Mouse (Mus musculus): ENCODE results near the gene Tmem87b. TPM values are rescaled to one million over a fixed set of nuclear protein-coding genes. Genes with fewer than 3 reads are reported as not detected.

Tmem87b gene
- total RNA-seq (2015; ENCODE audit: low replicate concordance) (3.6 and 9.6 TPM in 2 replicates), total RNA-seq (2017; ENCODE audit: low replicate concordance) (4.9 and 17.8 TPM in 2 replicates)

GRCm38 (mm10) chr2:128817786-128818681 lies at the start of gene Tmem87b:
Tmem87b (plus strand) TSS chr2:128818118.
- peak; percentile 90 for ATAC-seq (replicated peaks; ENCODE audit: low FRiP score, poor library complexity, severe bottlenecking)

GRCm38 (mm10) chr2:128768545-128769247 lies 49.2 kb upstream of the Tmem87b start:
- ATAC-seq (replicated peaks; ENCODE audit: low FRiP score, poor library complexity, severe bottlenecking): no peak

- ATAC-seq (replicated peaks; ENCODE audit: low FRiP score, poor library complexity, severe bottlenecking): no peak
These were observed 47.4 kb upstream of the Tmem87b start for GRCm38 (mm10) chr2:128770557-128770956.

- no peak for ATAC-seq (replicated peaks; ENCODE audit: low FRiP score, poor library complexity, severe bottlenecking)
These were observed 46.9 kb upstream of the Tmem87b start for GRCm38 (mm10) chr2:128771048-128771447.

GRCm38 (mm10) chr2:128771750-128772338 lies 46.1 kb upstream of the Tmem87b start:
- no peak for ATAC-seq (replicated peaks; ENCODE audit: low FRiP score, poor library complexity, severe bottlenecking)

- ATAC-seq (replicated peaks; ENCODE audit: low FRiP score, poor library complexity, severe bottlenecking): no peak
These were observed 35.7 kb upstream of the Tmem87b start for GRCm38 (mm10) chr2:128782231-128782630.

- ATAC-seq (replicated peaks; ENCODE audit: low FRiP score, poor library complexity, severe bottlenecking): no peak
These were observed 34.1 kb upstream of the Tmem87b start for GRCm38 (mm10) chr2:128783660-128784345.

- no peak for ATAC-seq (replicated peaks; ENCODE audit: low FRiP score, poor library complexity, severe bottlenecking)
These were observed 33.1 kb upstream of the Tmem87b start for GRCm38 (mm10) chr2:128784814-128785213.

GRCm38 (mm10) chr2:128786341-128786740 lies 31.6 kb upstream of the Tmem87b start:
- ATAC-seq (replicated peaks; ENCODE audit: low FRiP score, poor library complexity, severe bottlenecking): no peak

GRCm38 (mm10) chr2:128786795-128787194 lies 31.1 kb upstream of the Tmem87b start:
- peak; percentile 57; the same call in 1 of the 2 replicates for ATAC-seq (replicated peaks; ENCODE audit: low FRiP score, poor library complexity, severe bottlenecking)

GRCm38 (mm10) chr2:128787805-128788204 lies 30.1 kb upstream of the Tmem87b start:
- ATAC-seq (replicated peaks; ENCODE audit: low FRiP score, poor library complexity, severe bottlenecking): no peak

GRCm38 (mm10) chr2:128790875-128791614 lies 26.9 kb upstream of the Tmem87b start:
- ATAC-seq (replicated peaks; ENCODE audit: low FRiP score, poor library complexity, severe bottlenecking): no peak

GRCm38 (mm10) chr2:128793958-128794357 lies 24.0 kb upstream of the Tmem87b start:
- ATAC-seq (replicated peaks; ENCODE audit: low FRiP score, poor library complexity, severe bottlenecking): no peak

- ATAC-seq (replicated peaks; ENCODE audit: low FRiP score, poor library complexity, severe bottlenecking): no peak
These were observed 21.5 kb upstream of the Tmem87b start for GRCm38 (mm10) chr2:128796463-128796862.

- ATAC-seq (replicated peaks; ENCODE audit: low FRiP score, poor library complexity, severe bottlenecking): no peak
These were observed 14.5 kb upstream of the Tmem87b start for GRCm38 (mm10) chr2:128803441-128803840.

- no peak for ATAC-seq (replicated peaks; ENCODE audit: low FRiP score, poor library complexity, severe bottlenecking)
These were observed 12.6 kb upstream of the Tmem87b start for GRCm38 (mm10) chr2:128805341-128805740.

- ATAC-seq (replicated peaks; ENCODE audit: low FRiP score, poor library complexity, severe bottlenecking): no peak
These were observed 11.4 kb upstream of the Tmem87b start for GRCm38 (mm10) chr2:128806561-128806960.

GRCm38 (mm10) chr2:128812761-128813160 lies 5.2 kb upstream of the Tmem87b start:
- ATAC-seq (replicated peaks; ENCODE audit: low FRiP score, poor library complexity, severe bottlenecking): no peak

GRCm38 (mm10) chr2:128816311-128816710 lies 1.6 kb upstream of the Tmem87b start:
- no peak for ATAC-seq (replicated peaks; ENCODE audit: low FRiP score, poor library complexity, severe bottlenecking)

All from erythroid progenitor cell, adult 5-6 weeks (primary cell).